Mouse (Mus musculus): ENCODE measurements around the gene Gzmb.
"Not testable (repeated sequence)": the region's sequence is repeated elsewhere in the genome, so short reads cannot be mapped to it uniquely, and the experiment has no call there.

Gene Gzmb

DNA sequence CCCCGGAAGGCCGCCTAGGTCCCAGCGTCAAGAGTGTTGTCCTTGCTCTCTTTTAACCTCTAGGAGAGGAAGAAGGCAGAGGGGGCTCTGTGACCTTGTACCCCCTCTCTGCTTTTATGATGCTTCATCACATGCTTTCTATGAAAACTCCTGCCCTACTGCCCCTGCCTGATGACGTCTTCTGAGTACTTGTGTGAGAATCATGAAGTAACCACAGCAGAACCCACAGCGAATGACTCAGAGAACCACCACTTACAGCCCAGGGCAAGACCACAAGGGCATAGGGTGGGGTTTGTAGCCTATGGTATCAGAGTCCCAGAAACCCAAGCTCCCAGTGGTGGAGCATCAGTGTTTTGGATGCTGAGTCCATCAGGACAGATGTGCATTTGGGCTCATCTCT, at the start of gene Gzmb:
Gene Gzmb (minus strand): TSS at position 108 of the 400 bp plus-strand sequence.
- no peak for DNase-seq (ENCODE audit: low spot score in 2 of 2)

DNA sequence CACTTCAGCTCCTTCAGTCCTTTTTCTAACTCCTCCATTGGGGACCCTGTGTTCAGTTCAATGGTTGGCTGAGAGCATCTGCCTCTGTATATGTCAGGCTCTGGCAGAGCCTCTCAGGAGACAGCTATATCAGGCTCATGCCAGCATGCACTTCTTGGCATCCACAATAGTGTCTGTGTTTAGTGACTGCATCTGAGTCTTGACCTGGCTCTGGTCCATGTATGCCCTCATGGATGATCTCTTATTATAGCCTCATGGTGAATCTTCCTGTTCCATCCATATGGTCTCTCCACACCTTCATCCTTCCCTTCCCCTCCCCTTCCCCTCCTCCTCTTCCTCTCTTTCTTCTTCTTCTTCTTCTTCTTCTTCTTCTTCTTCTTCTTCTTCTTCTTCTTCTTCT, 49.7 kb upstream of the Gzmb start:
- DNase-seq (ENCODE audit: low spot score in 2 of 2), result not testable (repeated sequence)

DNA sequence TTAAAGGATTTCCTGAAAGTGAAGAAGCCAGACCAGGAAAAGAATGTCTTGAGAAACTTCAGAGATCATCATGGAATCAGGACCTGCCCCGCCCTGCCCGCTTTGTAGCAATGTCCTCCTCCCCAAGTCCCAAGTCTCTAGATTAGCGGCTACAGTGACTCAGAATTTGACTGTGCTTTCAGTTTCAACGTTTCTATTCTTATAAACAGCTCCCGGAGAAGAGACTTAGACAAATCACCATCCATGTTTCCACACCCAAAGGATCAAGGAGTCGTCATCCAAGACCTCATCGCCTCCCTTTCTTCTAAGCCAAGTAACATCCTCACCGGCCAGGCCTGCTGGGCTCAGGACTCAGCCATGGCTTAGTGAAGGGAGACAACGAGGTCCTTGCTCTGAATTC, 48.2 kb upstream of the Gzmb start:
- DNase-seq (ENCODE audit: low spot score in 2 of 2), result no peak

DNA sequence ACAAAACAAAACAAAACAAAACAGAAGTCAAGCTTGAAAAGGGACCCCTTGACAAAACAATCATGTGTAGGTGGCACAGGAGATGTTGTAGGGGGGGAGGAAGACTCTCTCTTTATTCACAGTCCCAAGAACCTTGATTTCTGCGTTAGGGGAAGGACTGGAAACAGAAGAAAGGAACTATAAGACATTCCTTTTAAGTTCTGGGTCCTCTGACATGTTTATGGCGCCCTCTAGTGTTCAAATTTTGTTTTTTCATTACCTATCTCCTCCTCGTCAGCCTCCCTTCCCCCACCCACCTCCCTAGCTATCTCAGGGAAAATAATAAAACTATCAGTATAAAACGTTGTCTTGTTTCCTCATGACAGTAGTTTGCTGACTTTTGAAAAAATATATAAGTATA, 42.1 kb upstream of the Gzmb start:
- DNase-seq (ENCODE audit: low spot score in 2 of 2), result no peak

DNA sequence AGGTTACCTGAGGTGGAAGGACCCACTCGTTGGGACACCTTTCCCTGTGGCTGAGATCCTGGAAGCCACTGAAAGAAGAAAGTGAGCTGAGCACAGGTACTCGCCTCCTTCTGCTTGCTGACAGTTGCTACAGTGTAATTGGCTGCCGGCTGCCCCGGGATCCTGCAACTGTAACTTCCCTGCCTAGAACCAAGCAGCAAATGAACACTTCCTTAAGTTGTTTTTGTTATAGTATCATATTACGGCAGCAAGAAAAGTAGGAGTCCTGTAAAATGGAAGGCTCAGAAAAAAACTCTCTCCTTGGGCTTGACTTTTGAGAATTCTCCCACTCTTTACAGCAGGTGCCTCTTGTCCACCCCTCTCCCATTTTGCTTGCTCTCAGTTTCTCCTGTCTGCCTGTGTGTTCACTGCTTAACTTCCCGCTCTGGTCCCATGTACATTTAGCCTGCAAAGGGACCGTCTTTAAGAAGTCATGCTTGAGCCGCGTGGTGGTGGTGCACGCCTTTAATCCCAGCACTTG, 41.5 kb upstream of the Gzmb start:
- DNase-seq (ENCODE audit: low spot score in 2 of 2), result no peak

DNA sequence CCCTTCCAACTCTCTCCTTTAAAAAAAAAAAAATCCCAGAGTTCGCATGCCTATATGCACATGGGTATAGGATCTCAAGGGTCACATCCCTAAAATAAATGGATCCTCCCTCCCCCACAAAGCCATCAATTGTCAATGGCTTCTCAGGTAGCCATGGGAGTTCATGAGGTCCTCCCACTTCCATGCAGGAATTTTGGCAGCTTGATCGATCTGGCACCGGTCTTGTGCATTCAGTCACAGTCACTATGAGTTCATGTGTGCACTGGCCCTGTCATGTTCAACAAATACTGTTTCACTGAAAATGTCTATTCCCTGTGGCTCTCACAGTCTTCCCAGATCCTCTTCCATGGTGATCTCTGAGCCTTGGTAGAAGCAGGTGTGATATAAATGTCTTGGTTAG, 40.0 kb upstream of the Gzmb start:
- no peak for DNase-seq (ENCODE audit: low spot score in 2 of 2)

DNA sequence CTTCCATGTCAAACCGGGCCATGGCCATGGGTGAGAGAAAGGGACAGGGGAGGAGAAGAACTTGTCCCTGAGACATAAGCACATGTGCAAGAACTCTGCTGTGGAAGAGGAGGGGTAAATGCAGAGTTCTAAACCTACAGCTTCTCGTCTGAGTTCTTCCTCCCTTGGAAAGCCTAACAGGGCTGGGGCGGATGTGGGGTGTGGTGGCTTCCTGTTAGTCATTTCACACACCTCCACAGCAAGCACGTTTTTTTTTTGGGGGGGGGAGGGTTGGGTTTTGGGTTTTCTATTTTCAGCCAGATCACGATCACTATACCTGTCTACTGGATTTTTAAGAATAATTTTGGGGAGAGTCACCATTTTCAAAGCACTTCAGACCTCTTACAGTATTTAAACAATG, 34.7 kb upstream of the Gzmb start:
- DNase-seq (ENCODE audit: low spot score in 2 of 2), result no peak

DNA sequence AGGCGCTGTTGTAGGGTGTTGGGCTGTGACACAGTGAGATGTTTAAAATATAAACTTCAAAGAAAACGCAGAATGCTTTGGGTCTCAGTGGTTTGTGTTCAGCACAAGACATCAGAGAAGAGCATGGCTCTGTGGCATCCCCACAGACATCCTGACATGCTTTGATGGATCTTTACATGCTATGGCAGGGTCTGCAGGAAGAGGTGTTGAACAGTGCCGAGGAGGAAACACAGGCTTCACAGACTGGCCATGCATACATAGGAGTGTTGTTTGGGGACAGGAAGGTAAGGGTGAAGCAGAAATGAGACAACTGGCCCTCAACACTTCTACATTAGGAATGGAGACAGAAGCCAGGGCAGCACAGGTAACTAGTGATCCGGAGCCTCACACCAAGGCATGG, 34.0 kb upstream of the Gzmb start:
- DNase-seq (ENCODE audit: low spot score in 2 of 2), result no peak

DNA sequence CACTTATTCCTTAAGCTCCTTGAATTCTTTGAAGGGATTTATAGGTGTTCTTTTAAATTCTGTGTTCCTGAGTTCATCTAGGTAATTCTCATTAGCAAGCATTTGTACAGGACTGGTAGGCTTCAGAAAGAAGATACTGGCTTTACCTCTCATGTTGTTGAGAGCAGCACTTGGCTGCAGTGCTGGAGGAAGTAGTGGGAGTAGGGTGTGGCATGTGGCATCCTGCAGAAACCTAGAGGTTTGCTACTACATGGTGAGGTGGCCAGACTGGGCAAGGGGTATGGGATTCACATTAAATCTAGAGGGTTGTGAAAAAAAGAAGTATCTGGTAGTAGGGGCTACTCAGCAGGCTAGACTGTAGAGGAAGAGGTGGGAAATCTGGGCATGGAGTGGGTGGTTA, 31.1 kb upstream of the Gzmb start:
- DNase-seq (ENCODE audit: low spot score in 2 of 2), result no peak

DNA sequence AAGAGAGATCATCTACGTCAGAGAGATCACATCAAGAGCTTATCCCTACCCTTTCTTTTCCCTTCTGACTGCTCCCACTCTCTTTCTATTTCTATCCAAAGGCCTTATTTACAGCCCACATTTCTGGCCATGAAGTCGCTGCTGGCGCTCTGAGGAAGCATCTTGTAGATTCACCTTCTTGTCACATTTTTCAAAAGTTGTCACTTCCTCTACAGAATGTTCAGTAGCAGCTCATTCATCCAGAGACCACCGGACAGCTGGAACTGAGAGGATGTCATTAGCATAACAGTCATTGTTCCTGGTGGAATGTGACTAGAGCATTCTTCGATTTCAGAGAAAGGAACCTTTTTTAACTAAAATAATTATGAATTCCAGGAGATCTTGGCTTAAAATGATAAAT, 26.6 kb upstream of the Gzmb start:
- DNase-seq (ENCODE audit: low spot score in 2 of 2), result no peak

DNA sequence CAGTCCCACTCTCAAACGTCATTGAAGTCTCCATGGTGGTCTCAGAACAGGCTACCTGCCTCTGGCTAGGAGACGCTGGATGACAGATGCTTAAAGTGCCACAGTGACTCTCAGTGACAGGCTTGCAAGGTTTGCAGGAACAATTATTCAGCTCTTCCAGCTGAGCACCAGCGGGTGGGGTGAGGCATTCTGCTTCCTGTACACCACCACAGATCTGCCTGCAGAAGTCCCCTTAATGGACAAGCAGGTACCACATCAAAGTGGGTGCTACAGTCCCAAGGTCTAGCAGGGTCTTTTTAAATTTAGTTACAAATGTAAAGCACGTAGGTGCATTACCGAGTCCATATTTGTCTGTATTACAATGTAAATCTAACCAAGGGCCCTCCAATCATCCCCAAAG, 25.7 kb upstream of the Gzmb start:
- no peak for DNase-seq (ENCODE audit: low spot score in 2 of 2)

DNA sequence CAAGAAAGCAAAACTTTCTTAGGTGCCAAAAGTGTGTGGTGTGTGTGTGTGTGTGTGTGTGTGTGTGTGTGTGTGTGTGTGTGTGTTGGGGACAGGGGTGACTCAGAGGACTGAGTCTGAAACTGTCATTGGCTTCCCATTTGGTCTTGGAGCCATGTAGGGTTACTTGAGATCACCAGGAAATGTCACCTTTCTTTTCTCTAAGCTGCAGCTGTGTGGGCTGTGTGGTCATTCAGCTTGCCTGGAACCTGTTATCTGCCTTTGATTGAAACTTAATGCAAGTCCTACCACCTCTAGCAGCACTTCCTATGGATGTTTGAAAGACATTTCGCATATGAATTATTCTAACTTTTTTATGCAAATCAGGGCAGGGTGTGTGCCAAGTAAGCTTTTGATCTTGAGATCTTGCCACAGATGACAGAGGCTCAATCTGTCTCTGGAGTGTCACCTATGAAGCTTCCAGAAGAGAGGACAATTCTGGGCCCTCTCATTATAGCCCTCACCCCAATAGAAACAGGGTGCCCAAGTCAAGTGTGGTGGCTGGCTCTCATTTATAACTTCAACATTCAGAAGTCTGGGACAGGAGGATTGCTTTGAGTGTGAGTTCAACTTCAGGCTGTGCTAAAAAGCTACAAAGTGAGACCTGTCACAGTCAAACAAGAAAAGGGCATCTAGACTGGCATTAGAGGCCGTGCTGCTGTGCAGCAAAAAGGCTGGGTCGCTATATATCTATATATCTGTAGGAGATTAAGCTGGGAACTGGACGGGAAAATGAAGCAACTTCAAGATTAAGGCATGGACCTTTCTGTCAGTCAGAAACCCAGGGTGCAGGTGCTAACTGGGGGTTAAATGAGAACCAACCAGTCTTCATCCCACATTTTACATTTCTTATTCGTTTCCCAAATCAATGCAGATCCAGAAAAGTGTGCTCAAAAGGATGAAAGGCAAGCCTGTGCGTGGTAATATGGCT, 22.6 kb upstream of the Gzmb start:
- DNase-seq (ENCODE audit: low spot score in 2 of 2), result no peak

DNA sequence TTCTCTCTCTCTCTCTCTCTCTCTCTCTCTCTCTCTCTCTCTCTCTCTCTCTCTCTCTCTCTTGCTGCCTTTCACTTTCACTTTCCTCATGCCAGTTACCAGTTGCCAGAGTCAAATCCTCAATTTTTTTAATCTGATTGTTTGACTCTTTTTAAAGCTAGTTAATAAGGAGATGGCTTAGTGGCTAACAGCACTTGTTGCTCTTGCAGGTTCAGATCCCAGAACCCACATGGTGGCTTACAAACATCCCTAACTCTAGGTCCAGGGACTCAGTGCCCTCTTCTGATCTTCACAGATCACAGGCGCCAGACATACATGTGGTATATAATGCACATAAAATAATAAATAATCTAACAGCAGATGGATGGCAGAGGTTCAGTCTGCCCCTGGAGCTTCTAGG, 21.8 kb upstream of the Gzmb start:
- DNase-seq (ENCODE audit: low spot score in 2 of 2), result no peak

DNA sequence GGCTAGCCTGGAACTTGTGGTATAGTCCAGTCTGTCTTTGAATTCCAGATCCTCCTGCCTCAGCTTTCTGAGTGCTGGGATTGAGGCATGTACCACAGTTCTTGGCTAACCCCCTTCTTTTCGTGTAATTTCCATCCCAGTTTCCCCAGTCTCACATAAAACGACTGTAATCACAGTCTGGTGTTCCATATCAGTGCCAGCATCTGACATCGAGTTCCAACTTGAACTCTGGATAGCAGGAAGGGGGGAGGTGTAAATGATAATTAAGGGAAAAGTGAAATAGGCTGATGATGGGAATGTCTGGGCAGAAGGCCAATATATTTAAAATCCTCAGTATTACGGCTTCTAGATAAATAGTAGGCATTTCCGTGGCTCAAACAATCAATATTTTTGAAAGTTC, 19.0 kb upstream of the Gzmb start:
- DNase-seq (ENCODE audit: low spot score in 2 of 2), result no peak

DNA sequence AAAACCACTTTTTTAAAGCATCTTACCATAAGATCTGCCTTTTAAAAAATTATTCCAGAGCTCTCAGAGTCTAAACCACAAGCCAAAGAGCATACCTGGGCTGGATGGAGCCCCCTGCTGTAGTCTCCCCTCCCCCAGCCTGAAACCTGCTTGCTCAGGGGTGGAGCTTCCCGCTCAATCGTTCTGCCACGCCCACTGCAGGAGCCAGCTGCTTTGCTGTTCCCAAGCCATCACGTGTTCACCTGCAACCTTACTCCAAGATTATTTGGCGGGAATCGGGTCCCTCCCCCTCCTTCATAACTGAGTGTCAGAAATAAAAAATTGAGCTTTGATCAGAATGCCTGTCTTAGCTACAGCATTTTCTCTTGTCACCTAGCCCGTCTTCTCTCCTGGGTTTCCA, 16.6 kb upstream of the Gzmb start:
- DNase-seq (ENCODE audit: low spot score in 2 of 2), result not testable (repeated sequence)

DNA sequence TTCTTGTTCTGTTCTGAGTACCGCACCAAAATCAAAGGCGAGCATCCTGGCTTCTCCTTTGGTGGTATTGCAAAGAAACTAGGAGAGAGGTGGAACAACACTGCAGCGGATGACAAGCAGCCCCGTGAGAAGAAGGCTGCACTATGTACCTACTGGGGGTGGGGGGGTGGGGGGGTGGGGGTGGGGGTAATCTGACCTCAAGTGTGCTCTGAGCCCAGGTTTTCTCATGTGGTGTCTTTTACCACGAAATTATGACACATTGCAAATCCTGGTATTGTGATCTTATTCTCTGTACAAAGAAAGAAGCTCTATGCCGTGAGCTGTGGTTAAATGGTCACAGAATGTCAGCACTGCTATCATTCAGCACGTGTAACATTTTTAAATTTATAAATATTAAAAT, 14.0 kb upstream of the Gzmb start:
- not testable (repeated sequence) for DNase-seq (ENCODE audit: low spot score in 2 of 2)

DNA sequence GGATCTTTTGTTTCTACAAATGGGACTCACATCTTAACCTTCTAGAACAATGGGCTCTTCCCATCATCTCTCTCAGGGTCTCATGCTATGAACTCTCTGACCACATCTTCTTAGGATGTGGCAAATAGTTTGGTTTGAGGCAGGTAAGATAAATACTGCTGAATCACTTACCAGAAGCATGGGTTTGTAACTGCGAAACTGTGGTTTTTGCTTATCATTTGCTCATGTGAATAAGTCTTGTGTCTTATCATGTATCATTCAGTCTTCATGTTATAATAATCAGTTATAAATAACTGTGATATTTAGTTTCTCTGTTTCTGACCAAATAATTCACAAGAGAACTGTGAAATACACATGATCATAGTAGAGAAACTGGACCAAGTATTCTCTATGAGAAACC, 4.0 kb upstream of the Gzmb start:
- DNase-seq (ENCODE audit: low spot score in 2 of 2), result no peak

DNA sequence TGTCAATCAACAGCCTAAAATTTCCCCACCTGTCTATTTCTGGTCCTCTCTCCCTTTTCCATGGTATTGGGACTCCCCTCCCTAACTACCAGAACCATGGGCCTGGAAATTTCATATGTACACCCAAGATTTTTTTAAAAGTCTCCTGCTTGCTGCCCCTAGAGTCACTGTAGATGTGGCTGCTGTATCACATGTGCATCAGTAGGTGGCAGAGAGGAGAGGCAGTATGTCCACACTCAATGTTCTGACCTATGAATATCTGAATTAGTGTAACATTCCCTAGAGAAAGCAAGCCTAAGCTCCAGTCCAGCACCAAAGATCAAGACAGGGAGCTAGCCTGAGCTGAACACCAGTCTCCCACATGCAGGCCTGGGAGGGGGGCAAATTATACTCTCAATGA, 21.7 kb downstream of the Gzmb start:
- DNase-seq (ENCODE audit: low spot score in 2 of 2), result no peak

DNA sequence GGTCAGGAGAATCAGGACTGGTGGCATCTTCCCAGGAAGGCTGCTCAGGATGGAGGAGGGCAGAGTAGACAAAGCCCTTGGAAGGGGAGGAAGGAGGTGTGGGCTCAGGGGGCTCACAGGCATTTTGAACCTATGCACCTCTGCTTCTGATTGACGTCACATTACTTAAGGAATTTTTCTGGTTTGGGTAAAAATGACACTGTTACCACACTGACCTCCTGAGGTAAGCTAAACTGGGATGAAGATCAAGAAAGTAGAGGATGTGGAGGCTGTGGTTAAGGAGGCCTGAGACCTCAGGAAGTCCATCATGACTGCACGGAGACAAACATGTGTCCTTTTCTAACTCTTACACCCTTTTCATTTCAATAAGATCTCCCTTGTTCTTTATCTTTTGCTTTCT, 27.5 kb downstream of the Gzmb start, which contains the start of gene Gzmc:
Gene Gzmc (minus strand): TSS at position 101 of the 400 bp plus-strand sequence.
- no peak for DNase-seq (ENCODE audit: low spot score in 2 of 2)

DNA sequence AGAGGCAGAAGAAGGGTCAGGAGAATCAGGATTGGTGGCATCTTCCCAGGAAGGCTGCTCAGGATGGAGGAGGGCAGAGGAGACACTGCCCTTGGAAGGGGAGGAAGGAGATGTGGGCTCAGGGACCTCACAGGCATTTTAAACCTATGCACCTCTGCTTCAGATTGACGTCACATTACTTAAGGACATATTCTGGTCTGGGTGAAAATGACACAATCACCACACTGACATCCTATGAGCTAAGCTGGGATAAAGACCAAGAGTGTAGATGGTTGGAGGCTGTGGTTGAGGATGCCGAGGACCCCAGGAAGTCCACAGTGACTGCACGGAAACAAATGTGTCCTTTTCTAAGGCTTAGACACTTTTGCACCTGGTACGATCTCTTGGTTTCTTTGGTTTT, 50.7 kb downstream of the Gzmb start, which contains the start of gene Gzmf:
Gene Gzmf (minus strand): TSS at position 101 of the 400 bp plus-strand sequence.
- no peak for DNase-seq (ENCODE audit: low spot score in 2 of 2)

Measured in left cerebral cortex, adult 9 months (tissue).